Mouse (Mus musculus): Measurements from ENCODE around the gene Papola. TPM values are rescaled to one million over a fixed set of nuclear protein-coding genes. Genes with fewer than 3 reads are reported as not detected.

The Papola gene
- polyA plus RNA-seq, 1 experiment from 2014 or later, result 226 TPM

DNA sequence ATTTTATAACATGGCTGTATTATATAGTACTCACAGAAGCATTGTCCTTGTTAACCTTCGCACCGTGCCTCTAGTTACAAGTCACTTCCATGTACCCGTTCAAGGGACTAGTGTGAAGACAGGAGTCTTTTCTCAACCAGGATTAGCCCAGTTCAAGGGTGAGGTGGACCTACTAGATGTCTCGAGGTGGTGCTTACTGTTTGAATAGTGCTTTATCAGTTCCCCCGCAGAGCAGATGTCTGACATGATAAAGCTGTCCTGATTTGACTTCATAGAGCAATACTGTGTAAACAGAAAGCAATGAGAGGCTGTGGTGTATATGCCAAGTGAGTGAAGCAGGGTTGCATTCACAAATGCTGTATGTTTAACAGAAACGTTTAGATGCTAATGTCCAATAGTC, 26.1 kb downstream of the Papola start:
- H3K4me3 ChIP-seq (ENCODE audit: low read depth, low read length), result no peak overlapping the region
- no peak overlapping the region for H3K4me2 ChIP-seq (ENCODE audit: low read depth, severe bottlenecking)
- 88% methylated on average over 6 of the region's 6 CpGs for WGBS
- H3K9ac ChIP-seq (ENCODE audit: low read length), result no peak overlapping the region
- H3K4me1 ChIP-seq (ENCODE audit: control insufficient read depth, insufficient read depth, low read length), result no peaks in the 10 kb centered on the region
- no peak for DNase-seq (ENCODE audit: low spot score)
- H3K27me3 ChIP-seq (ENCODE audit: control insufficient read depth, insufficient read depth, low read length), result no peaks in the 10 kb centered on the region
- no peak overlapping the region for H3K27ac ChIP-seq (replicated peaks; ENCODE audit: low read depth, low read length)
- no peaks in the 10 kb centered on the region for H3K9me3 ChIP-seq (ENCODE audit: control insufficient read depth, low read length)
- no peak for ATAC-seq (ENCODE audit: insufficient number of reproducible peaks, low FRiP score, low TSS enrichment, low read depth)
- peaks cover 17% of the 10 kb centered on the region for H3K36me3 ChIP-seq (ENCODE audit: control insufficient read depth, insufficient read depth, low read length)

DNA sequence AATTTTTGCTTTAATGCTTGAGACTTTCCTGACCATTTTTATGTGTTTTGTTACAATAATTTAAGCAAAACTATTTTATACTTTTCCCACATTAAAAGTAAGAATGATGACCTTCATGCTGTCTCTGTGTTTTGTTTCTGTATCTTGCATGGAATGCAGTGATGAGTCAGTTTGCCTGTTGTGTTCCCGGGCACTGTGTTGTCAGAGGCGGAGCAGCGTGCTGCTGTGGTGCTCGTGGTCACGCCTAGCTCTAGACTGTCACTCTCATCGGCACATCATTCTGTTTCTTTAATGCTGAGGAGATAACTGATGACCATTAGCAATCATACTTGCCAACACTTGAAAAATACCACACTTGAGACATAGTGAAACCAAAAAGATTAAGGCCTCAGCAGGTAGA, 29.5 kb downstream of the Papola start:
- peaks cover 12% of the 10 kb centered on the region; the same call in 1 of the 2 replicates for H3K36me3 ChIP-seq (ENCODE audit: control insufficient read depth, insufficient read depth, low read length)
- no peaks in the 10 kb centered on the region for H3K9me3 ChIP-seq (ENCODE audit: control insufficient read depth, low read length)
- 91% methylated on average over 6 of the region's 6 CpGs for WGBS
- no peak overlapping the region for H3K4me2 ChIP-seq (ENCODE audit: low read depth, severe bottlenecking)
- no peaks in the 10 kb centered on the region for H3K27me3 ChIP-seq (ENCODE audit: control insufficient read depth, insufficient read depth, low read length)
- DNase-seq (ENCODE audit: low spot score) (no peak), ATAC-seq (ENCODE audit: insufficient number of reproducible peaks, low FRiP score, low TSS enrichment, low read depth) (no peak)
- H3K9ac ChIP-seq (ENCODE audit: low read length), result no peak overlapping the region
- no peak overlapping the region for H3K4me3 ChIP-seq (ENCODE audit: low read depth, low read length)
- H3K27ac ChIP-seq (replicated peaks; ENCODE audit: low read depth, low read length), result no peak overlapping the region
- no peaks in the 10 kb centered on the region for H3K4me1 ChIP-seq (ENCODE audit: control insufficient read depth, insufficient read depth, low read length)

GRCm38 (mm10) chr12:105823472-105823871, 39.0 kb downstream of the Papola start:
- ATAC-seq (ENCODE audit: insufficient number of reproducible peaks, low FRiP score, low TSS enrichment, low read depth) (no peak), DNase-seq (ENCODE audit: low spot score) (no peak)
- Histone ChIP-seq H3K27ac (replicated peaks; ENCODE audit: low read depth, low read length) (no peak overlapping the region), H3K4me1 (ENCODE audit: control insufficient read depth, insufficient read depth, low read length) (no peaks in the 10 kb centered on the region), H3K4me2 (ENCODE audit: low read depth, severe bottlenecking) (no peak overlapping the region), H3K4me3 (ENCODE audit: low read depth, low read length) (no peak overlapping the region), H3K9me3 (ENCODE audit: control insufficient read depth, low read length) (no peaks in the 10 kb centered on the region), H3K9ac (ENCODE audit: low read length) (no peak overlapping the region), H3K36me3 (ENCODE audit: control insufficient read depth, insufficient read depth, low read length) (peaks cover 34% of the 10 kb centered on the region), H3K27me3 (ENCODE audit: control insufficient read depth, insufficient read depth, low read length) (no peaks in the 10 kb centered on the region)
- WGBS, result 86% methylated on average over 4 of the region's 4 CpGs

GRCm38 (mm10) chr12:105824743-105825142, 40.2 kb downstream of the Papola start:
- H3K9me3 ChIP-seq (ENCODE audit: control insufficient read depth, low read length), result no peaks in the 10 kb centered on the region
- no peak overlapping the region for H3K4me3 ChIP-seq (ENCODE audit: low read depth, low read length)
- WGBS, result 72% methylated on average over 8 of the region's 8 CpGs
- no peak overlapping the region for H3K4me2 ChIP-seq (ENCODE audit: low read depth, severe bottlenecking)
- no peaks in the 10 kb centered on the region for H3K4me1 ChIP-seq (ENCODE audit: control insufficient read depth, insufficient read depth, low read length)
- ATAC-seq (ENCODE audit: insufficient number of reproducible peaks, low FRiP score, low TSS enrichment, low read depth) (no peak), DNase-seq (ENCODE audit: low spot score) (no peak)
- H3K9ac ChIP-seq (ENCODE audit: low read length), result no peak overlapping the region
- H3K27me3 ChIP-seq (ENCODE audit: control insufficient read depth, insufficient read depth, low read length), result no peaks in the 10 kb centered on the region
- no peak overlapping the region for H3K27ac ChIP-seq (replicated peaks; ENCODE audit: low read depth, low read length)
- H3K36me3 ChIP-seq (ENCODE audit: control insufficient read depth, insufficient read depth, low read length), result peaks cover 41% of the 10 kb centered on the region

- peaks cover 40% of the 10 kb centered on the region for H3K36me3 ChIP-seq (ENCODE audit: control insufficient read depth, insufficient read depth, low read length)
- no peak for DNase-seq (ENCODE audit: low spot score)
- ATAC-seq (ENCODE audit: insufficient number of reproducible peaks, low FRiP score, low TSS enrichment, low read depth), result no peak
- H3K27ac ChIP-seq (replicated peaks; ENCODE audit: low read depth, low read length), result no peak overlapping the region
- no peaks in the 10 kb centered on the region for H3K27me3 ChIP-seq (ENCODE audit: control insufficient read depth, insufficient read depth, low read length)
- no peak overlapping the region for H3K4me3 ChIP-seq (ENCODE audit: low read depth, low read length)
- H3K9ac ChIP-seq (ENCODE audit: low read length), result no peak overlapping the region
- no peak overlapping the region for H3K4me2 ChIP-seq (ENCODE audit: low read depth, severe bottlenecking)
- no peaks in the 10 kb centered on the region for H3K9me3 ChIP-seq (ENCODE audit: control insufficient read depth, low read length)
- no peaks in the 10 kb centered on the region for H3K4me1 ChIP-seq (ENCODE audit: control insufficient read depth, insufficient read depth, low read length)
- 97% methylated on average over 4 of the region's 4 CpGs for WGBS
These were observed 40.8 kb downstream of the Papola start for GRCm38 (mm10) chr12:105825266-105825665.

GRCm38 (mm10) chr12:105832541-105832940, 48.0 kb downstream of the Papola start:
- WGBS, result 90% methylated on average over 6 of the region's 6 CpGs
- DNase-seq (ENCODE audit: low spot score), result no peak
- no peaks in the 10 kb centered on the region for H3K27me3 ChIP-seq (ENCODE audit: control insufficient read depth, insufficient read depth, low read length)
- no peak overlapping the region for H3K9ac ChIP-seq (ENCODE audit: low read length)
- H3K4me2 ChIP-seq (ENCODE audit: low read depth, severe bottlenecking), result no peak overlapping the region
- ATAC-seq (ENCODE audit: insufficient number of reproducible peaks, low FRiP score, low TSS enrichment, low read depth), result no peak
- H3K9me3 ChIP-seq (ENCODE audit: control insufficient read depth, low read length), result no peaks in the 10 kb centered on the region
- no peak overlapping the region for H3K4me3 ChIP-seq (ENCODE audit: low read depth, low read length)
- H3K36me3 ChIP-seq (ENCODE audit: control insufficient read depth, insufficient read depth, low read length), result peaks cover 32% of the 10 kb centered on the region
- no peak overlapping the region for H3K27ac ChIP-seq (replicated peaks; ENCODE audit: low read depth, low read length)
- no peaks in the 10 kb centered on the region for H3K4me1 ChIP-seq (ENCODE audit: control insufficient read depth, insufficient read depth, low read length)

DNA sequence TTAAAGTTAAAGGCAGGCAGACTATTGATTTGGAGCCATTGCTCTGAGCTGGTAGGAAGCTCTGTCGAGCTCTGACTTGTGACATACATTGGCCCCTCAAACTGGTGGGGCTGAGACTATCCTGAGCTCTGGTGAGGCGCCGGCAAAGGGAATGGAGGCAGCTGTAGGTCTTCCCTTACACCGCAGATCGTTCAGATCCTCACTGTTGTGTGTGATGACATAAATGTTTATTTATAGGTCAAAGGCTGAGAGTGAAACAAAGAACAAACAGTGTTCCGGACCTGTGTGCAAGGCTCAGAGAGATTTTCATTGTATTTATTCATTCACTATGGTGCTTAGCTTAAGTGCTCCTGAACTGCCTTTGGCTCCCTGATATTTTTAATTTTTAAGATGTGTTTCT, 50.4 kb downstream of the Papola start:
- no peak overlapping the region for H3K9ac ChIP-seq (ENCODE audit: low read length)
- no peaks in the 10 kb centered on the region for H3K9me3 ChIP-seq (ENCODE audit: control insufficient read depth, low read length)
- DNase-seq (ENCODE audit: low spot score) (no peak), ATAC-seq (ENCODE audit: insufficient number of reproducible peaks, low FRiP score, low TSS enrichment, low read depth) (no peak)
- H3K4me3 ChIP-seq (ENCODE audit: low read depth, low read length), result no peak overlapping the region
- WGBS, result 75% methylated on average over 6 of the region's 6 CpGs
- H3K27ac ChIP-seq (replicated peaks; ENCODE audit: low read depth, low read length), result no peak overlapping the region
- H3K4me1 ChIP-seq (ENCODE audit: control insufficient read depth, insufficient read depth, low read length), result no peaks in the 10 kb centered on the region
- no peaks in the 10 kb centered on the region for H3K27me3 ChIP-seq (ENCODE audit: control insufficient read depth, insufficient read depth, low read length)
- no peak overlapping the region for H3K4me2 ChIP-seq (ENCODE audit: low read depth, severe bottlenecking)
- H3K36me3 ChIP-seq (ENCODE audit: control insufficient read depth, insufficient read depth, low read length), result peaks cover 25% of the 10 kb centered on the region

GRCm38 (mm10) chr12:105835571-105835970, 51.1 kb downstream of the Papola start:
- peaks cover 24% of the 10 kb centered on the region for H3K36me3 ChIP-seq (ENCODE audit: control insufficient read depth, insufficient read depth, low read length)
- H3K4me3 ChIP-seq (ENCODE audit: low read depth, low read length), result no peak overlapping the region
- DNase-seq (ENCODE audit: low spot score) (no peak), ATAC-seq (ENCODE audit: insufficient number of reproducible peaks, low FRiP score, low TSS enrichment, low read depth) (no peak)
- H3K9ac ChIP-seq (ENCODE audit: low read length), result no peak overlapping the region
- H3K27me3 ChIP-seq (ENCODE audit: control insufficient read depth, insufficient read depth, low read length), result no peaks in the 10 kb centered on the region
- H3K4me2 ChIP-seq (ENCODE audit: low read depth, severe bottlenecking), result no peak overlapping the region
- WGBS, result 63% methylated on average over 6 of the region's 6 CpGs
- H3K9me3 ChIP-seq (ENCODE audit: control insufficient read depth, low read length), result no peaks in the 10 kb centered on the region
- H3K4me1 ChIP-seq (ENCODE audit: control insufficient read depth, insufficient read depth, low read length), result no peaks in the 10 kb centered on the region
- no peak overlapping the region for H3K27ac ChIP-seq (replicated peaks; ENCODE audit: low read depth, low read length)

GRCm38 (mm10) chr12:105836196-105836595, 51.7 kb downstream of the Papola start:
- no peak for DNase-seq (ENCODE audit: low spot score)
- no peak for ATAC-seq (ENCODE audit: insufficient number of reproducible peaks, low FRiP score, low TSS enrichment, low read depth)
- H3K27ac ChIP-seq (replicated peaks; ENCODE audit: low read depth, low read length), result no peak overlapping the region
- WGBS, result 86% methylated on average over 2 of the region's 2 CpGs
- peaks cover 24% of the 10 kb centered on the region for H3K36me3 ChIP-seq (ENCODE audit: control insufficient read depth, insufficient read depth, low read length)
- H3K4me1 ChIP-seq (ENCODE audit: control insufficient read depth, insufficient read depth, low read length), result no peaks in the 10 kb centered on the region
- H3K4me3 ChIP-seq (ENCODE audit: low read depth, low read length), result no peak overlapping the region
- H3K27me3 ChIP-seq (ENCODE audit: control insufficient read depth, insufficient read depth, low read length), result no peaks in the 10 kb centered on the region
- H3K4me2 ChIP-seq (ENCODE audit: low read depth, severe bottlenecking), result no peak overlapping the region
- H3K9me3 ChIP-seq (ENCODE audit: control insufficient read depth, low read length), result no peaks in the 10 kb centered on the region
- no peak overlapping the region for H3K9ac ChIP-seq (ENCODE audit: low read length)

Data from limb, embryonic 11.5 days (tissue).